Mouse (Mus musculus): ENCODE data around the gene Ppp1r11.

Ppp1r11 gene

GRCm38 (mm10) chr17:36973271-36973787, 21.8 kb upstream of the Ppp1r11 start:
- no peak for TF ChIP-seq GATA4 (IDR thresholded peaks at IDR 0.05; ENCODE audit: insufficient replicate concordance, low read length)

GRCm38 (mm10) chr17:36972791-36973190, 21.2 kb upstream of the Ppp1r11 start:
- TF ChIP-seq GATA4 (IDR thresholded peaks at IDR 0.05; ENCODE audit: insufficient replicate concordance, low read length): no peak

DNA sequence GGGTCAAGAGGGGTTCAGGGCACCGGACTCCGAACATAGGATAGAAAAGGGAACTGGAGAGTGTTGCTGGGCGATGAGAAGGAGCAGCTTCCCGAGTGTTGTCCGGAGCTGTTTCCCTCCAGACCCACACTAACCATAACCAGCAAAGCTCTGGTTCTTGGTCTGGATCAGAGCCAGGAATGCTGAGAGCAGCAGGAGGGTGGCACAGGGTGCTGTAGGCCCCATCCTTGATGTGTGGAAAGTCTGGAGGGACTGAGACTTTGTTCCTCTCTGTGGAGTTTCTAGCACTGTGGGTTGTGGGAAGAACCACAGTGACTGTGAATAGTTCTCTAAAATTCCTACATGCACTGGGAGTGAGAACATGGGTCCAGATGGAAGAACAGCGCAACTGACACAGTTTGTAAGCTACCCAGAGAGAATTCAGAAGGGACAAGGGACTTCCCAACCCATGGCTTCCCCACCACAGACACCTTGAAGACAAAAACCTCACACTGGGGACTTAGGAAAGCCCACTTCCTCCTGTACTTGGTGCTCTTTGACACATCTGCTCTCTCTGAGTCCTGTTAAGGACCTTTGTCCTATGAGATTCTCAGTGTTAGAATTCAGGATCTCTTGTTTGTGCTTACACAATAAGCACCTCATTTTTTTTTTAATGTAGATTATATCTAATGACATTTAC, 19.8 kb upstream of the Ppp1r11 start:
- no peak for TF ChIP-seq GATA4 (IDR thresholded peaks at IDR 0.05; ENCODE audit: insufficient replicate concordance, low read length)

DNA sequence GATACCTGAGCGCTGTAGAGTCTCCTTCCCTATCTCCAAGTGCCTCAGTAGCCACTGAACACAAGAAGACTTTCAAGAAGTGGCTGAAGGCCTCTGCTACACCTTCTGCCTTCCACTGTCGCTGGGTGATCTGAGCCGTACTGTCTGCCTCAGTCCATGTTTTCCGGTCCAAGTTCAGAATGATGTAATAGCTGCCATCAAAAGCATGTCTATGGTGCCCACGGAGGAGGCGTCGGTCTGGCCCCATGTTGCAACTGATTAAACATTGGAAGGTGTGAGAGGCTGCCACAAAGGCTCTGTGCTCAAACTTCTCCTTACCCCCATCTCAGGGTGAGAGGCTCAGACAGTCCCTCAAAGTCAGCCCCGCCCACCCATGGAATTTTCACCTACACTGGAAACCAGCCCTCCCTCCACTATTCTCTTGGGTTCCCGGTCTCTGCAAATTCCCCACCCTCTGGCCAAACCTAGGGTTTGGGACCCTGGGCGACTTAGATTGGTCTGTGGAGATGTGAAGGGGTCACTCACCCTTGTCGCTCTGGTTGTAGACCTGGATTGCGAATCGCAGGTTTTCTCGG, 18.9 kb upstream of the Ppp1r11 start:
- no peak for TF ChIP-seq GATA4 (IDR thresholded peaks at IDR 0.05; ENCODE audit: insufficient replicate concordance, low read length)

GRCm38 (mm10) chr17:36966875-36967274, 15.3 kb upstream of the Ppp1r11 start:
- no peak for TF ChIP-seq GATA4 (IDR thresholded peaks at IDR 0.05; ENCODE audit: insufficient replicate concordance, low read length)

- TF ChIP-seq GATA4 (IDR thresholded peaks at IDR 0.05; ENCODE audit: insufficient replicate concordance, low read length): no peak
Measured at GRCm38 (mm10) chr17:36961125-36961524, 9.6 kb upstream of the Ppp1r11 start.

DNA sequence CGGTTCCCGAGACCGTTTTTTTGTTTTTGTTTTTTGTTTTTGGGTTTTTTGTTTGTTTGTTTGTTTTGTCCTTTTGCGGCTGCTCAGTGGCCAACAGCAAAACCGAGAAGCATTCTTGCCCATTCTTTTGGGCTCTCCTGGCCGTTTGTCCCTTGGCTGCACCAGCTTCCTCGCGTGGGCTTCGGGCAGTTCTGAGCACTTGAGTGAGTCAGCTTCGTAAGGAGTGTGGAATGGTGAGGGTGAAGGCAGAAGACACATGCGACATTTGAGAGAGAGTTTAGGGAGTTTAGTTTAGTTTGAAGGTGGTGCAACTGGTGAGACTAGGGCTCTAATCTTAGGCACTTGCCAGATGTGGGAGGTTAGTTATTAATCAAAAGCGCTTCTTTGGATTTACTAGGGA, 7.3 kb upstream of the Ppp1r11 start:
- no peak for TF ChIP-seq GATA4 (IDR thresholded peaks at IDR 0.05; ENCODE audit: insufficient replicate concordance, low read length)

- peak; percentile 71; the same call in 1 of the 2 replicates for TF ChIP-seq GATA4 (IDR thresholded peaks at IDR 0.05; ENCODE audit: insufficient replicate concordance, low read length)
Measured at GRCm38 (mm10) chr17:36957999-36958743, 6.6 kb upstream of the Ppp1r11 start, which contains the start of the genes Znrd1 and Znrd1as. Gene Znrd1, minus strand, starts transcription at chr17:36958559. Gene Znrd1as, plus strand, starts transcription at chr17:36958592.

GRCm38 (mm10) chr17:36953062-36953461, 1.5 kb upstream of the Ppp1r11 start:
- no peak for TF ChIP-seq GATA4 (IDR thresholded peaks at IDR 0.05; ENCODE audit: insufficient replicate concordance, low read length)

DNA sequence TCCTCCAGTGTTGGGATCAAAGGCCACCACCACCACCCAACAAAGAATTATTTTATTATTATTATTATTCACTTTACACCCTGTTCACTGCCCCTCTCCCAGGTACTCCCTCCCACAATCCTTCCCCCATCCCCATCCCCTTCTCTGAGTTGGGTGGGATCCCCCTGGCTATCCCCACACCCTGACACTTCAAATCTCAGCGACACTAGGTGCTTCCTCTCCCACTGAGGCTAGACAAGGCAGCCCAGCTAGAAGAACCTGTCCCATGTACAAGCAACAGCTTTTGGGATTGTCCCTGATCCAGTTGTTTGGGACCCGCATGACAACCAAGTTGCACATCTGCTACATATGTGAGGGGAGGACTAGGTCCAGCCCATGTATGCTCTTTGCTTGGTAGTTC, 1.1 kb upstream of the Ppp1r11 start:
- no peak for TF ChIP-seq GATA4 (IDR thresholded peaks at IDR 0.05; ENCODE audit: insufficient replicate concordance, low read length)

- TF ChIP-seq GATA4 (IDR thresholded peaks at IDR 0.05; ENCODE audit: insufficient replicate concordance, low read length): no peak
Measured at GRCm38 (mm10) chr17:36949265-36949664, 2.3 kb downstream of the Ppp1r11 start.

DNA sequence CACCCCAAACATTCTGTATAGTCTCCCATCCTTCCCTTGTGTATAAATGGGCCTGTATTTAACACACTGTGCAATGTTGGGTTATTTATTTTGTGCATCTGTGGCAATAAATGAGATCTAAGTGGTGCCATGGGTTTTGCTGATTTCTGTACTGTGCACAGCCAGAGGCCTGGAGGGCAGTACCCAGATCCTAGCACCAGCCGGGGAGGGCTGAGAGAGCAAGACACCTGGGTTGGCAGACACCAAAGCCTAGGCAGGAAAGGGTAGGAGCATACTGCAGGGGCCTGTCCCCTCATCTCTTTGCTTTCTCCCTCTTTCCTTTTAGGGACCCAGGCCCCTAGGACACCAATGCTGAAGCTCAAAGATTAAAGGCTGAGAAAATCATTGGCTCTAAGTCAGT, 3.3 kb downstream of the Ppp1r11 start:
- TF ChIP-seq GATA4 (IDR thresholded peaks at IDR 0.05; ENCODE audit: insufficient replicate concordance, low read length): no peak

DNA sequence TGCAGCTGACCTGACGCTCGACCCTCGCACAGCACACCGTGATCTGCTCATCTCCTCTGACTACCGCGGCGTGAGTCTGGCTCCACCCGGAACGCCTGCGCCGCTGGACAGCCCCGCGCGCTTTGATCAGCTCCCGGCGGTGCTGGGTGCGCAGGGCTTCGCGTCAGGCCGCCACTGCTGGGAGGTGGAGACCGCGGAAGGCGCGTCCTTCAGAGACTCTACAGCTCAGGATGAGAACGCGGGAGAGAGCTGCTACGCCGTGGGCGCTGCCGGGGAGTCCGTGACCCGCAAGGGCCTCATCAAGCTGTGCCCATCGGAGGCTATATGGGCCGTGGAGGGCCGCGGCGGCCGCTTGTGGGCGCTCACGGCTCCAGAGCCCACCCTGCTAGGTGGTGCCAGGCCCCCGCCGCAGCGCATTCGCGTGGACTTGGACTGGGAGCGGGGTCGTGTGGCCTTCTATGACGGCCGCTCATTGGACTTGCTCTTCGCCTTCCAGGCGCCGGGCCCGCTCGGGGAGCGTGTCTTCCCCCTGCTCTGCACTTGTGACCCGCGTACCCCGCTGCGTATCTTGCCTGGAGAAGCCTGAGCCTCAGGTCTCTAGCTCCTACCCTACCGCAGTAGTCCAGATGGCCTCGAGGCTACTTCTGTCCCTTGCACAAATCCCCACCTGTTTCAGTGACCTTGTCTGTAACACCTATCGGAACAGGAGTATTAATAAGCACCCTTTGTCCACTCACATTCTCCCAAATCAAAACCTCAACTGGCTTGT, 4.3 kb downstream of the Ppp1r11 start:
- TF ChIP-seq GATA4 (IDR thresholded peaks at IDR 0.05; ENCODE audit: insufficient replicate concordance, low read length): no peak

DNA sequence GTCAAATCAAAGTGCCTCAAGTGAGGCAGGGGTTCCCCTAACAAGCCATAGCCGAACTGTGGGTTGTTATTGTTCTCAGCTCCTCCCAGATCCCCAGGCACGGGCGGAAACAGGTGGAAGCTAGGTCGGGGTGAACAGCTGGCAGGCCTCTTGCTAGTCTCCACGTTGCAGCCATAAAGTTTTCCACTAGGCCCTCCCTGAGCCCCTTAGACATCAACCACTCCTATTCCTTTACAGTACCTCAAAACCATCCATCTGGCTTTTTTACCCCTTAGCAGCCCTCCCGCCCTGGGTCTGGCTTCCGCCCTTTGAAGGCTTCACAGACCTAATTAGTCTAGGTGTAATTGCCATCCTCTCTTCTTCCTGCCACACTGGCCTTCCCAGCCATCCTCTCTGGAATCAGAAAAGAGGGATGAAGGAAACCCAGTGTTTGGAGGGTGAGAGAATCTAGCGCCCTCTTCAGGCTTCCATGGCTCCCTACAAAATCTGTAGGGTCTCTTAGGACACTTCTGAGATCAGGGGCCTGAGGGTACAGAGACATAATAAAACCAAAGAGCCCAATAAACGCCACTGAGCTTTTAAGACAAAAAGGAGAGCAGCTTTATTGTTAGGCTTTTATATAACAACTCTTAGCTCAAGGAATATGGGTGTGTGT, 7.3 kb downstream of the Ppp1r11 start:
- TF ChIP-seq GATA4 (IDR thresholded peaks at IDR 0.05; ENCODE audit: insufficient replicate concordance, low read length): no peak

DNA sequence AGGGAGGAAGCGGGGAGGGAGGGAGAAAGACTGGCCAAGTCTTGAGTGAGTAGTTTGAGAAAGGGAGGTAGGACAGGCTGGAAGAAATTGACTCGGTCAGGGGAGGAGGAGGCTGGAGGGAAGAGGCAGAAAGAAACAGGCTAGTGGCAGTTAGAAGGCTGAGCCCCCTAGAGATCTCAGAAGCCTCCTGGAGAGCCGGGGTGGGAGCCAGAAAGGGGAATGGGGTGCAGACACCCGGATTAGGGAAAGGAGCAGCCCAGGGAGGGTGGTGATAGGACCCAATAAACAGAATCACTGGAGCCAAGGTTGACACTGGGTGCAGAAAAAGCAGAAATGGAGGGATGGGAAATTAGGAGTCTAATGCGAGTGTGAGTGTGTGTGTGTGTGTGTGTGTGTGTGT, 7.8 kb downstream of the Ppp1r11 start:
- no peak for TF ChIP-seq GATA4 (IDR thresholded peaks at IDR 0.05; ENCODE audit: insufficient replicate concordance, low read length)
